Mouse (Mus musculus): ENCODE data around the gene Siglech. TPM values are rescaled to one million over a fixed set of nuclear protein-coding genes. Genes with fewer than 3 reads are reported as not detected.

The Siglech gene
- 0.08 and 0.18 TPM in 2 replicates for polyA plus RNA-seq (2016; fragmentation: Nextera tagmentation; extraction: Ambion mirVana)

DNA sequence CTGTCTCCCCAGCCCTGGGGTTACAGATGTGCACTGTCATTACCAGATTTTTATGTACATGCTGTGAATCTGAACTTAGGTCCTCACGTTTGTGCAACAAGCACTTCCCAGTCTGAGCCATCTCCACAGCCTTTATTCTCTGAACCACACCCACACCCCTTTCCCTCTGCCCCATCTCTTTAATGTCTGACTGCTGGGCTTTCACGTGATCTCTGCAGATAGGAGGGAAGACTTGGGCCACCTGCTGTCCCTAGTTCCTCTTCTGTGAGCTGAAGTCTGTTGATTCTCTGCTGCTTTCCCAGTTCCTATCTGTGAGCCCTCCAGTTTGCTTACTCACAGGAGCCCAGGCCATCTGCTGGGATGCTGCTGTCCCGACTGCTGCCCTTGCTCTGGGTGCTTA lies at the start of gene Siglech:
Gene Siglech (plus strand): TSS at position 253 of the 400 bp plus-strand sequence.
- no peaks in the 10 kb centered on the region for H3K36me3 ChIP-seq
- no peaks in the 10 kb centered on the region for H3K4me1 ChIP-seq (replicated peaks)
- WGBS: 30% methylated on average over 3 of the region's 3 CpGs
- no peak within 1 kb of the TSS for H3K9ac ChIP-seq
- H3K4me2 ChIP-seq: no peak within 1 kb of the TSS
- no peaks in the 10 kb centered on the region for H3K27me3 ChIP-seq (replicated peaks)
- H3K9me3 ChIP-seq (replicated peaks): no peaks in the 10 kb centered on the region
- H3K4me3 ChIP-seq: no peak within 1 kb of the TSS
- no peak for ATAC-seq (ENCODE audit: insufficient number of reproducible peaks, low FRiP score)
- no peak within 1 kb of the TSS for H3K27ac ChIP-seq (ENCODE audit: poor library complexity, severe bottlenecking)

GRCm38 (mm10) chr7:55722673-55723072 lies 45.3 kb upstream of the Siglech start:
- Histone ChIP-seq H3K4me3 (no peak overlapping the region), H3K9me3 (replicated peaks) (no peaks in the 10 kb centered on the region; the same call in 1 of the 2 replicates), H3K9ac (no peak overlapping the region), H3K4me2 (no peak overlapping the region), H3K27ac (ENCODE audit: poor library complexity, severe bottlenecking) (no peak overlapping the region), H3K4me1 (replicated peaks) (no peaks in the 10 kb centered on the region), H3K27me3 (replicated peaks) (no peaks in the 10 kb centered on the region), H3K36me3 (no peaks in the 10 kb centered on the region)
- whole genome bisulfite sequencing: 72% methylated on average over 7 of the region's 7 CpGs
- no peak for ATAC-seq (ENCODE audit: insufficient number of reproducible peaks, low FRiP score)

DNA sequence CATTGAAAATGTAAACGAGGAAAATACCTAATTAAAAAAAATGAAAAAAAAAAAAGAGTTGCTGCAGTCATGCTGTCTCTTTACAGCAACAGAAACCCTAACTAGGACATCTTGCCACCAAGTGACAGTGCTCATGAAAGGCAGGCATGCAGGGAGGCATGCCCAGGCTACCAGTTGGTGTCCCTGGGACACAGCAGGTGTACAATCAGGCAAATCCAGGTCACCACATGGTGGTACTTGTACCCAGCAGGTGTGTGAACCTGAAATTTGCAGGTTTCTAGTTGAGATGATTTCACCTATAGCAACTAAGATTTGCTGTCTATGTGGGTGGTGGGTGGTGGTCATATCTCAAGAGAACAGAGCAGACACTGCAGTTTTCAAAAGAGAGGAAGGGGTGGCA lies 39.1 kb upstream of the Siglech start:
- 55% methylated on average over 1 of the region's 1 CpGs for whole genome bisulfite sequencing
- H3K36me3 ChIP-seq: no peaks in the 10 kb centered on the region
- no peak overlapping the region for H3K9ac ChIP-seq
- no peak for ATAC-seq (ENCODE audit: insufficient number of reproducible peaks, low FRiP score)
- H3K27ac ChIP-seq (ENCODE audit: poor library complexity, severe bottlenecking): no peak overlapping the region
- H3K9me3 ChIP-seq (replicated peaks): peaks cover 2% of the 10 kb centered on the region; the same call in 1 of the 2 replicates
- no peak overlapping the region for H3K4me2 ChIP-seq
- no peaks in the 10 kb centered on the region for H3K27me3 ChIP-seq (replicated peaks)
- H3K4me1 ChIP-seq (replicated peaks): no peaks in the 10 kb centered on the region
- H3K4me3 ChIP-seq: no peak overlapping the region

- Histone ChIP-seq H3K9me3 (replicated peaks) (peaks cover 2% of the 10 kb centered on the region; the same call in 1 of the 2 replicates), H3K27ac (ENCODE audit: poor library complexity, severe bottlenecking) (no peak overlapping the region), H3K4me3 (no peak overlapping the region), H3K36me3 (no peaks in the 10 kb centered on the region), H3K4me2 (no peak overlapping the region), H3K4me1 (replicated peaks) (no peaks in the 10 kb centered on the region), H3K27me3 (replicated peaks) (no peaks in the 10 kb centered on the region), H3K9ac (no peak overlapping the region)
- WGBS: 83% methylated on average over 2 of the region's 2 CpGs
- no peak for ATAC-seq (ENCODE audit: insufficient number of reproducible peaks, low FRiP score)
Observed at GRCm38 (mm10) chr7:55734483-55734882, 33.5 kb upstream of the Siglech start.

DNA sequence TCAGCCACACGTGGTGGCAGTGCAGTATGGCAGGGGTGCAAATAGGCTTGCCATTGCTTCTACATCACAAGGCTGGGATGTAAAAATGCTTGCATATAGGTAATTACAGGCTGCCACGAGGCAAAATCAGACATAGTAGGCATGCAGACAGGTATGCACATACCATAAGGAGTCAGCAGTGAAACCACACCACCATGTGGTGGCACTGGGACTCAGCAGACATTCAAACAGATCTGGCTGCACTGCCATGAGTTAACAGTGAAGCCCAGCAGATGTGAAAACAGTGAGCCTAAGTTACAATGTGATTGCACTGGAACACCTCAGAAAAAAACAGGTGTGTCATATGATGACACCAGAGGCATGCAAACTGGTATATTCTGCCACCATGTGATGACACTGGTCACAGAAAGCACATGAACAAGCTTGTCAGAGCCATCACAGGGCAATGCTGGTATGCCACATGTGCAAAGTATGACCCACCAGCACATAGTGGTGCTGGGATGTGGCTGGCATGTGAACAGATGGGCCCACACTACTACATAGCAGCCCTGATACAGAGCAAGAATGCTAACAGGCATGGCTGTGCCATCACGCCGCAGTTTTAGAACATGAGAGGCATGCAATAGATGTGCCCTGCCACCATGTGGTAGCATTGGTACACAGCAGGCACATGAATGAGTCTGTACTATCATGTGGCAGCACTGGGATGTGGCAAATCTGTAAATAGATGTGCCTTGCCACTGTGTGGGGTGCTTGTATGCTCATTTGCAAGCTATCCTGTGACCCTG lies 30.7 kb upstream of the Siglech start:
- Histone ChIP-seq H3K4me1 (replicated peaks) (no peaks in the 10 kb centered on the region), H3K27me3 (replicated peaks) (no peaks in the 10 kb centered on the region), H3K4me3 (no peak overlapping the region), H3K27ac (ENCODE audit: poor library complexity, severe bottlenecking) (no peak overlapping the region), H3K4me2 (no peak overlapping the region), H3K9me3 (replicated peaks) (no peaks in the 10 kb centered on the region; the same call in 1 of the 2 replicates), H3K36me3 (no peaks in the 10 kb centered on the region), H3K9ac (no peak overlapping the region)
- 55% methylated on average over 4 of the region's 4 CpGs for WGBS
- ATAC-seq (ENCODE audit: insufficient number of reproducible peaks, low FRiP score): no peak

DNA sequence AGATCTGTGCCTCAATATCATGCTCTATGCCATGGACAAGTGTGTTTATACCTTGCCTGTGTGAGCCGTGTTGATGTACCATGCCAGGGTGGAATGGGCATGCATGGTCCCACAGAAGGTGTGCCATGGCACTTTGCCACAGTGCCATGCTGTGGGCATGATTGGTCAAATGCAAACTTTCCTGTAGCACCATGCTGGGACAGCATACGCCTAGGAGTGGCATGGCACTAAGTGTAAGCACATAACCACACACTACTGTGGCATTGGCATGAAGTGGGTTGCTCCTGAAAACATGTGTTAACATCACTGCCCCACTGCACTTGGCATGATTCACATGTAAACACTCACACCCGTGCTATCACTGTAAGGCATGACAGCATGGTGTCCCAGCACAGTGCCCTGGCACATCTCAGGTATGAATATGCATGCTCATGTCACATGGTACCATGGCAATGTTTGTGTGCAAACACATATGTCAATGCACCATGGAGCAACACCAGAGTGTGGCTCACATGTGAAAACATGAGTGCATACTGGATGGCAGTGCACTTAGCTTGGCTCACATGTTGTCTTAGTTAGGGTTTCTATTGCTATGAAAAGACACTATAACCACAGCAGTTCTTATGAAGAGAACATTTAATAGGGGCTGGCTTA lies 24.2 kb upstream of the Siglech start:
- Histone ChIP-seq H3K27ac (ENCODE audit: poor library complexity, severe bottlenecking) (no peak overlapping the region), H3K9ac (no peak overlapping the region), H3K4me2 (no peak overlapping the region), H3K36me3 (no peaks in the 10 kb centered on the region), H3K4me1 (replicated peaks) (no peaks in the 10 kb centered on the region), H3K4me3 (no peak overlapping the region), H3K9me3 (replicated peaks) (no peaks in the 10 kb centered on the region), H3K27me3 (replicated peaks) (no peaks in the 10 kb centered on the region)
- 78% methylated on average over 3 of the region's 3 CpGs for WGBS
- no peak for ATAC-seq (ENCODE audit: insufficient number of reproducible peaks, low FRiP score)

GRCm38 (mm10) chr7:55744566-55745220 lies 23.3 kb upstream of the Siglech start:
- H3K4me2 ChIP-seq: no peak overlapping the region
- 71% methylated on average over 10 of the region's 10 CpGs for WGBS
- H3K9me3 ChIP-seq (replicated peaks): no peaks in the 10 kb centered on the region
- no peak overlapping the region for H3K27ac ChIP-seq (ENCODE audit: poor library complexity, severe bottlenecking)
- ATAC-seq (ENCODE audit: insufficient number of reproducible peaks, low FRiP score): no peak
- H3K4me1 ChIP-seq (replicated peaks): no peaks in the 10 kb centered on the region
- no peak overlapping the region for H3K4me3 ChIP-seq
- no peaks in the 10 kb centered on the region for H3K36me3 ChIP-seq
- no peaks in the 10 kb centered on the region for H3K27me3 ChIP-seq (replicated peaks)
- no peak overlapping the region for H3K9ac ChIP-seq

DNA sequence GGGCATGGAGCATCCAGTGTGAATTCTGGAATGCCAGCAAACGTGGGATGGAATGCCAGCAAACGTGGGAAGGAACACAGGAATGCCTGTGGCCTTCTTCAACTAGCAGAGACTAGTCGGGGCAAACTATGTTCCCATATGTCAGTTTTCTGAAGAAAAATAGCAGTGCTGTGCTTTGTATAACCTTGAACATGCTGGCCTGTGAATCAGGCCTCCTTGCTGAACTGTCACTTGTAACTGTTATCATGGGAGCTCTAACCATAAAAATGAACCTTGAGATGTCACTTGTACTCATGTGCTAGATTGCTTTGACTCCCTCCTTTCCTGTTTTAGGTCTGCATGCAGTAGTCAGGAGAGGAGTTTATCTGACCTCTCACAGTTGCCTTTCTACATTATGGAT lies 17.1 kb upstream of the Siglech start:
- ATAC-seq (ENCODE audit: insufficient number of reproducible peaks, low FRiP score): no peak
- Histone ChIP-seq H3K9ac (no peak overlapping the region), H3K27ac (ENCODE audit: poor library complexity, severe bottlenecking) (no peak overlapping the region), H3K9me3 (replicated peaks) (no peaks in the 10 kb centered on the region), H3K4me2 (no peak overlapping the region), H3K27me3 (replicated peaks) (no peaks in the 10 kb centered on the region), H3K36me3 (no peaks in the 10 kb centered on the region), H3K4me3 (no peak overlapping the region), H3K4me1 (replicated peaks) (no peaks in the 10 kb centered on the region)
- WGBS: 53% methylated on average over 3 of the region's 3 CpGs

- Histone ChIP-seq H3K9ac (no peak overlapping the region), H3K4me2 (no peak overlapping the region), H3K36me3 (no peaks in the 10 kb centered on the region), H3K4me3 (no peak overlapping the region), H3K27me3 (replicated peaks) (no peaks in the 10 kb centered on the region), H3K9me3 (replicated peaks) (no peaks in the 10 kb centered on the region), H3K27ac (ENCODE audit: poor library complexity, severe bottlenecking) (no peak overlapping the region), H3K4me1 (replicated peaks) (no peaks in the 10 kb centered on the region)
- 60% methylated on average over 3 of the region's 3 CpGs for WGBS
- no peak for ATAC-seq (ENCODE audit: insufficient number of reproducible peaks, low FRiP score)
Observed at GRCm38 (mm10) chr7:55759346-55759745, 8.6 kb upstream of the Siglech start.

DNA sequence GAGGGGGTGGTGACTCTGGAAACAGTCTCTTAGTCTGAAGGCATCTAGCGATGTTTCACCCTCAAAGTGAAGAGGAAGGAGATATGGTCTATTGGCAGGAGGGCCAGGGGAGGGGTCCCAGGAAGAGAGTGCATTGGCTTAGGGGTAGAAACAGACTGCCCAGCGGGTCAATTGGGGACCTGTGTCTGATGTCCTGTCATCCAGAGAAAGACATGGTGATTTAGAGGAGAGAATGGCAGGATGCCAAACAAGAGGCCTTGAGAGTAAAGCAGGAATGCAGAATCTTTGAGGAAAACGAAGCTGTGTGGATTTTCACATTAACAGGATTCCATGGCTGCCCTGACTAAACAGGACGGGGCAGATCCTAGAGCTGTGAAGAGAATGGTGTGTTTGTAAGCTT lies 12.0 kb downstream of the Siglech start:
- no peak for ATAC-seq (ENCODE audit: insufficient number of reproducible peaks, low FRiP score)
- WGBS: 50% methylated on average over 4 of the region's 4 CpGs
- H3K27ac ChIP-seq (ENCODE audit: poor library complexity, severe bottlenecking): no peak overlapping the region

DNA sequence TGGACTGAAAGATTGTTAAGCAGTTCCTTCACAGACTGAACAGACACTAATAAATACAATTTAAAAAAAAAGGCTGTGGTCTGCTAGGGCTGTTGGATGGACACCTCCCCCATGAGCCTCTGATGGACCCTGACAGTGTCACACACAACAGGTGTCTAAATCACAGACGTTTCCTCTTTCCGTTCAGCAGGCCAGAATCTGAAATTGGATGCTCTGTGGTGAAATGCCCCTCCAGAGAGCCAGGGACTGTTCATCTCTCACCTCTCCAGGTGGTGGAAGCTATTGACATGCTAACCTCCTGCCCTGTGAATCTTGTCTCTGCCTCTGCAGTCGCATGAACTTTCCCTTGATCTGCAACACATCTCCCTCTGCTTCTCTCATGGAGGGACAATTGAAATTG lies 14.5 kb downstream of the Siglech start:
- WGBS: 57% methylated on average over 3 of the region's 3 CpGs
- no peaks in the 10 kb centered on the region for H3K27me3 ChIP-seq (replicated peaks)
- H3K4me2 ChIP-seq: no peak overlapping the region
- H3K9me3 ChIP-seq (replicated peaks): no peaks in the 10 kb centered on the region
- no peaks in the 10 kb centered on the region for H3K4me1 ChIP-seq (replicated peaks)
- H3K36me3 ChIP-seq: no peaks in the 10 kb centered on the region
- no peak overlapping the region for H3K27ac ChIP-seq (ENCODE audit: poor library complexity, severe bottlenecking)
- no peak overlapping the region for H3K4me3 ChIP-seq
- no peak for ATAC-seq (ENCODE audit: insufficient number of reproducible peaks, low FRiP score)
- H3K9ac ChIP-seq: no peak overlapping the region

More for the DNA sequence above, 12.0 kb downstream of the Siglech start:
- no peaks in the 10 kb centered on the region for H3K9me3 ChIP-seq (replicated peaks)
- H3K9ac ChIP-seq: no peak overlapping the region
- no peak overlapping the region for H3K4me3 ChIP-seq
- no peaks in the 10 kb centered on the region for H3K27me3 ChIP-seq (replicated peaks)
- H3K4me1 ChIP-seq (replicated peaks): no peaks in the 10 kb centered on the region
- no peaks in the 10 kb centered on the region for H3K36me3 ChIP-seq
- H3K4me2 ChIP-seq: no peak overlapping the region

Data from heart, embryonic 12.5 days (tissue).